Mouse (Mus musculus) CH12.LX (cell line): ENCODE measurements at regions not wholly inside any gene's neighbourhood (a gene's known extent, or its start where the extent isn't known, plus 50 kb on each side); places are given as distances from the start of the nearest gene placed in this dataset.
A peak's percentile ranks its signal among the peaks of the same experiment; 100 is the strongest.

Experiments
- DNase-seq: peaks from one replicate; pipeline ENCODE4 v3.0.0-alpha.2; 2013; ENCODE audit errors: extremely low read depth
- H3K27ac ChIP-seq: 2 replicates; pipeline ENCODE4 v1.5.1; 2012; ENCODE audit warnings: low read depth, mild to moderate bottlenecking, control low read depth, moderate library complexity; ENCODE audit not compliant: insufficient read depth
- H3K27me3 ChIP-seq: replicated peaks from 2 replicates; pipeline ENCODE3; 2012; ENCODE audit warnings: inconsistent platforms
- H3K36me3 ChIP-seq, 2 experiments: replicated peaks in 1 of 2; 2 replicates each; pipeline versions ENCODE3 to v1.6.1; 2012; ENCODE audit warnings: inconsistent platforms in 1 of 2, low read length in 1 of 2, mild to moderate bottlenecking in 1 of 2, mixed read lengths in 1 of 2, moderate library complexity in 1 of 2; ENCODE audit not compliant: control insufficient read depth in 1 of 2, insufficient read depth in 1 of 2
- H3K4me1 ChIP-seq, 2 experiments: 2 replicates each; pipeline ENCODE4 v1.6.1; 2012; ENCODE audit warnings: inconsistent platforms in 1 of 2, moderate library complexity in 1 of 2; ENCODE audit not compliant: insufficient read depth in 2 of 2, control insufficient read depth in 1 of 2
- H3K4me2 ChIP-seq: 2 replicates; pipeline ENCODE4 v1.6.1; 2012; ENCODE audit warnings: low read depth, mild to moderate bottlenecking, control low read depth; ENCODE audit not compliant: poor library complexity, insufficient read depth, severe bottlenecking
- H3K4me3 ChIP-seq, 3 experiments: fragments of 150-350 bp in 1 of 3; sonication (generic) in 1 of 3; replicated peaks in 1 of 3; 2 replicates each; pipeline versions ENCODE3 to v1.5.1; 2011 to 2012; ENCODE audit warnings: low read depth in 2 of 3, low read length in 2 of 3, mild to moderate bottlenecking in 2 of 3, moderate library complexity in 2 of 3, control low read depth in 1 of 3, improper control_type of control experiment in 1 of 3, inconsistent platforms in 1 of 3, mixed read lengths in 1 of 3; ENCODE audit not compliant: poor library complexity in 1 of 3
- H3K79me2 ChIP-seq: replicated peaks from 2 replicates; pipeline ENCODE4 v1.6.1; 2012; ENCODE audit warnings: mild to moderate bottlenecking, moderate library complexity; ENCODE audit not compliant: control insufficient read depth, poor library complexity, insufficient read depth, severe bottlenecking; ENCODE audit errors: extremely low read depth
- H3K9ac ChIP-seq: 2 replicates; pipeline ENCODE4 v1.6.1; 2012; ENCODE audit warnings: low read depth, mild to moderate bottlenecking, control low read depth, moderate library complexity; ENCODE audit not compliant: insufficient read depth
- H3K9me3 ChIP-seq: replicated peaks from 2 replicates; pipeline ENCODE3; 2012; ENCODE audit warnings: low read length, inconsistent platforms, mixed read lengths
- BHLHE40 ChIP-seq: IDR thresholded peaks from 2 replicates; pipeline ENCODE4 v1.6.1; 2011; ENCODE audit warnings: mild to moderate bottlenecking, low read depth, low read length, improper control_type of control experiment
- CHD1 ChIP-seq: IDR thresholded peaks from 2 replicates; pipeline ENCODE4 v1.6.1; 2012; ENCODE audit warnings: low read depth, low read length, improper control_type of control experiment, inconsistent platforms
- CHD2 ChIP-seq: IDR thresholded peaks from 2 replicates; pipeline ENCODE4 v1.6.1; 2011; ENCODE audit warnings: low read length, improper control_type of control experiment
- CTCF ChIP-seq, 2 experiments: IDR thresholded peaks in 1 of 2; conservative IDR thresholded peaks in 1 of 2; 2 replicates each; pipeline ENCODE4 v1.5.1; 2011 to 2012; ENCODE audit warnings: low read depth in 2 of 2, low read length in 2 of 2, improper control_type of control experiment in 1 of 2, inconsistent platforms in 1 of 2, mild to moderate bottlenecking in 1 of 2, moderate library complexity in 1 of 2
- E2F4 ChIP-seq: IDR thresholded peaks from 2 replicates; pipeline ENCODE4 v1.6.1; 2011; ENCODE audit warnings: low read depth, low read length, improper control_type of control experiment; ENCODE audit not compliant: insufficient replicate concordance
- ELF1 ChIP-seq: IDR thresholded peaks from 2 replicates; pipeline ENCODE4 v1.6.1; 2014; ENCODE audit warnings: low read depth, mild to moderate bottlenecking, inconsistent platforms, low read length, improper control_type of control experiment
- ETS1 ChIP-seq: conservative IDR thresholded peaks from 2 replicates; pipeline ENCODE4 v1.6.1; 2012; ENCODE audit warnings: low read depth, mild to moderate bottlenecking, inconsistent platforms, low read length, improper control_type of control experiment, moderate library complexity
- JUND ChIP-seq: conservative IDR thresholded peaks from 2 replicates; pipeline ENCODE4 v1.6.1; 2011; ENCODE audit warnings: low read depth, low read length, improper control_type of control experiment
- KAT2A ChIP-seq: IDR thresholded peaks from 2 replicates; pipeline ENCODE4 v1.6.1; 2012; ENCODE audit warnings: low read length, improper control_type of control experiment, inconsistent platforms; ENCODE audit not compliant: insufficient replicate concordance
- MAFK ChIP-seq: IDR thresholded peaks from 2 replicates; pipeline ENCODE4 v1.6.1; 2011; ENCODE audit warnings: low read length, improper control_type of control experiment; ENCODE audit not compliant: insufficient replicate concordance
- NELFE ChIP-seq: IDR thresholded peaks from 2 replicates; pipeline ENCODE4 v1.6.1; 2011; ENCODE audit warnings: low read depth, low read length, improper control_type of control experiment
- POLR2A ChIP-seq: IDR thresholded peaks from 2 replicates; pipeline ENCODE4 v1.6.1; 2011; ENCODE audit warnings: low read depth, mild to moderate bottlenecking, improper control_type of control experiment, low read length
- RAD21 ChIP-seq: IDR thresholded peaks from 2 replicates; pipeline ENCODE4 v1.6.1; 2011; ENCODE audit warnings: low read depth, mild to moderate bottlenecking, low read length, improper control_type of control experiment, moderate library complexity
- SIN3A ChIP-seq: IDR thresholded peaks from 2 replicates; pipeline ENCODE4 v1.6.1; 2012; ENCODE audit warnings: low read length, improper control_type of control experiment, inconsistent platforms
- USF1 ChIP-seq: IDR thresholded peaks from 2 replicates; pipeline ENCODE4 v1.6.1; 2014; ENCODE audit warnings: low read depth, mild to moderate bottlenecking, inconsistent platforms, low read length, improper control_type of control experiment
- USF2 ChIP-seq: conservative IDR thresholded peaks from 2 replicates; pipeline ENCODE4 v1.6.1; 2011; ENCODE audit warnings: low read depth, low read length, improper control_type of control experiment
- ZC3H11A ChIP-seq: IDR thresholded peaks from 2 replicates; pipeline ENCODE4 v1.6.1; 2012; ENCODE audit warnings: low read depth, mild to moderate bottlenecking, inconsistent platforms, low read length, improper control_type of control experiment
- ZNF384 ChIP-seq: IDR thresholded peaks from 2 replicates; pipeline ENCODE4 v1.6.1; 2012; ENCODE audit warnings: low read depth, low read length, improper control_type of control experiment, inconsistent platforms
- dilution Hi-C: fragments of 300-500 bp; cut with MboI; formaldehyde crosslinking; loops from 2 replicates; pipeline ENCODE4 v1.14.3; 2020; ENCODE audit warnings: low sequenced_read_pairs; ENCODE audit not compliant: extremely low pct_unique_long_range_greater_than_20kb, extremely low pct_ligation_motif_present
- in situ Hi-C: fragments of 300-500 bp; cut with MboI; formaldehyde crosslinking; loops from 3 replicates; pipeline ENCODE4 v1.14.3; 2019; ENCODE audit warnings: low sequenced_read_pairs, low pct_ligation_motif_present, low pct_unique_long_range_greater_than_20kb, mixed read lengths

DNA sequence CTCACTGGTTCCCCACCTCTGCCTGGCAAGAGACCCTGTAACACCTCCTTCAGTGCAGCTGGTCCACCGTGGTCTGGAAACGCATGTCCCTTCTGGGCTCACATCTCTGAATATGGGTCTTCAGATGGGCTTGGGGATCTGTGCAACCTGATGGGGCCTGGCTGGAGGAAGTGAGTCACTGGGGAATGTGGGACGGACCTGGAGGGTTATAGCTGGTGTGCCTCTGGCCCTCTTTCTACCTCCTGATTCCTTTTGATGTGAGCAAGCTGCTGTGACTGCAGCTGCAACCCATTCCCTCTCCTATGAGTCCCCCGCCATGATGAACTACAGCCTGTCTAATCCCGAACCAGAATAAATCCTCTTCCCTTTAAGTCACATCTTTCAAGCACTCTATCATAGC, 96.1 kb upstream of the Thy1 start:
- DNase-seq: no peak

DNA sequence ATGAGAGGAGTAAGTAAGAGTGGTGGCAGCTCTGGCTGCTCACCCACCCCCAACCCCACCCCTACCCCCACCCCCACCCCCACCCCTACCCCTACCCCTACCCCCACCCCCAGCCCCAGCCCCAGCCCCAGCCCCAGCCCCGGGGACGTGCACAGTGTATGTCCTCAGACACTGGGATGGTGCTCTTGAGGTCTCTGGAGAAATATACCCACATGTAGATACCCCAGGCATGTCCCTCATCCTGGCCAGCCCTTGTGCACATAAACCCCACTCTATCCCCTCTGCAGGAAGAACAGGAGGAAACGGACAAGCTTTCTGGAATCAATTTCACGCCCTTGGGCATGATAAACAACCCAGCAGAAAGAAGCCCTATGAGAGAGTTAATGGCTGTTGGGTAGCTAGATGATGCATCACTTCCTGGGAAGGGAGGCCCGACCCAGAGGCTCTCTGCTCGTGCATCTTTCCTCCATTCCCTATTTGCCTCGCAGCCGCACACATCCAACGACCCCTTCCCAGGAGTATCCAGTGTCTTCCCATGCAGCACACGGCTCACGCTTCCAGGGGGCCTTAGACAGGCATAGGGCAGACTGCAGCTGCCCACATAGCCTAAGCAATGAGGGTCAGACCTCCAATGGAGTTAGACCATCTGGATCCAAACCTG, 95.6 kb upstream of the Thy1 start:
- in situ Hi-C loops: no loop called here

More for the DNA sequence above, 96.1 kb upstream of the Thy1 start:
- no peak overlapping the region for H3K4me2 ChIP-seq
- H3K9me3 ChIP-seq: no peaks in the 10 kb centered on the region
- no peaks in the 10 kb centered on the region for H3K4me1 ChIP-seq
- no peak overlapping the region for H3K4me3 ChIP-seq
- no peaks in the 10 kb centered on the region for H3K36me3 ChIP-seq
- H3K27me3 ChIP-seq: peaks cover 74% of the 10 kb centered on the region
- dilution Hi-C loops (no loop called here), in situ Hi-C loops (no loop called here)
- H3K9ac ChIP-seq: no peak overlapping the region
- H3K79me2 ChIP-seq: no peaks in the 10 kb centered on the region
- TF ChIP-seq KAT2A (no peak), ETS1 (no peak), CTCF (conservative IDR thresholded peaks at IDR 0.05 in 1 of 2, IDR thresholded peaks at IDR 0.05 in 1 of 2; ENCODE audit: low read depth in 2 of 2, low read length in 2 of 2) (no peak), MAFK (no peak), CHD1 (no peak)
- H3K27ac ChIP-seq: no peak overlapping the region

DNA sequence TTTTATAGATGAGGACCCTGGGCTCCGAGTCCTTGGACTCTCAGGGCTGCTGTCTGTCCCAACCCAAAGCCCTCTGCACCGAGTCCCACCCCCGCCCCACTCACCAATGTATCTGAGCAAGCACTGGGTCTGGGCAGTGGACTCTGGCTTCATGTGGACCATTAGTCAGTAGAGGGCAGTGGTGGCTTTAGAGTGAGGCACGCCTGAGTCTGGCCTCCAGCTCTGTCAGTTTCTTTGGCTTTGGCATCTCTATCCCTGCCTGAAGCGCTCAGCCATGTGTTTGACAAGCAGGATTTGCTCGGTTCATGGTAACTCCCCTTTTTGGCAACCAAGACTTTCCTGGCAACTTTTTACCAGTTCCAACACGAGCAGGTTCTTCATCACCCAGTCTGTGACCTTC, 90.1 kb upstream of the Thy1 start:
- no peak overlapping the region for H3K9ac ChIP-seq
- H3K27me3 ChIP-seq: peaks cover 77% of the 10 kb centered on the region
- in situ Hi-C loops: no loop called here
- H3K4me3 ChIP-seq: no peak overlapping the region
- H3K27ac ChIP-seq: no peak overlapping the region
- H3K9me3 ChIP-seq: no peaks in the 10 kb centered on the region
- TF ChIP-seq CHD2 (no peak), USF1 (no peak), CTCF (conservative IDR thresholded peaks at IDR 0.05 in 1 of 2, IDR thresholded peaks at IDR 0.05 in 1 of 2; ENCODE audit: low read depth in 2 of 2, low read length in 2 of 2) (peak in 1 of 2 experiments; percentile 30; a peak in 1 of 4 replicates), SIN3A (no peak), ELF1 (no peak), NELFE (no peak), RAD21 (peak; percentile 39), POLR2A (no peak), ZC3H11A (no peak), E2F4 (no peak)
- TF ChIP-seq, all 38 proteins: peak for 2
- H3K4me2 ChIP-seq: no peak overlapping the region
- dilution Hi-C loops: no loop called here
- no peaks in the 10 kb centered on the region for H3K4me1 ChIP-seq
- no peaks in the 10 kb centered on the region for H3K79me2 ChIP-seq
- no peak for DNase-seq
- no peaks in the 10 kb centered on the region for H3K36me3 ChIP-seq

More for the DNA sequence above, 95.6 kb upstream of the Thy1 start:
- Histone ChIP-seq H3K9ac (no peak overlapping the region), H3K9me3 (no peaks in the 10 kb centered on the region), H3K27ac (no peak overlapping the region), H3K79me2 (no peaks in the 10 kb centered on the region), H3K4me2 (no peak overlapping the region), H3K4me3 (no peak overlapping the region), H3K4me1 (no peaks in the 10 kb centered on the region), H3K27me3 (peaks cover 73% of the 10 kb centered on the region), H3K36me3 (no peaks in the 10 kb centered on the region)
- TF ChIP-seq USF2 (no peak), JUND (no peak), ZNF384 (no peak), BHLHE40 (no peak), KAT2A (no peak), ETS1 (no peak)
- dilution Hi-C loops: no loop called here
- DNase-seq: no peak
